Mouse (Mus musculus): ENCODE data around the gene Gm20388.

Gm20388 gene

DNA sequence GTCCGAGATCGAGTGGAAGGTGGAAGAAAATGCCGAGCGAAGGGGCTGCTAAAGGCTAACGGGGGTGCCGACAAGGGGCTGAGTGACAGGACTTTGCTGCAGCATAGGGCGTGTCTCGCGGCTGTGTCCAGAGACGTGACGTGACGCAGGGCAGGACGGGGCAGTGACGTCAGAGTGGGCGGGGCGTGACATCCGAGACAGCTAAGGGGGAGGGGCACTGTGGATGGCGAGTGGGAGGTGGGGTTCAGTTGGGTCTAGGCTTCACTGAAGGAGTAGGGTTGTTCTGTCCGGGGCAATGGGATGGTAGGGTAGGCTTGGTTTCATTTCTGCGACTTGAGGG, 3463.6 kb downstream of the Gm20388 start:
- peak; percentile 95 for DNase-seq

GRCm38 (mm10) chr8:123375701-123376100, 3465.1 kb downstream of the Gm20388 start:
- DNase-seq, result no peak

DNA sequence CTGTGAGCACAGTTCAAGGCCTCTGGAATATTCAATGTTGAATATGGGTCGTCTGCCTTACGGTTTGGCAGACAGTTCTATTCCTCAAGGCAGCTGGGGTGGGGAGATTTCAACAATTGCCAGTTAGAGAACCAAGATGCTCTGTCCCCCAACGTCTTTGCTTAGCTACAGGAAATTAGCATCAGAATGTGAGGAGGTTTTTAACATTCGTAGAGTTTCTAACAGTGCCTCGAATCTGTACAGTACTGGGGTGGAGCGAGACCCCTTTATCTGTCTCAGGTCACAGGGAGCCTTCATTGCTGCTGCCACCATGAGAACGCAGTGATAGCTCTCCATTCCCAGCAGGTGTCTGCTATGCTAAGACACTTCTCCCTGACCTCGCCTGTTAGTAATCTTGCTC, 3465.5 kb downstream of the Gm20388 start:
- DNase-seq, result no peak

- no peak for DNase-seq
These were observed 3471.1 kb downstream of the Gm20388 start for GRCm38 (mm10) chr8:123381711-123382110.

GRCm38 (mm10) chr8:123382516-123382915, 3471.9 kb downstream of the Gm20388 start:
- DNase-seq, result no peak

GRCm38 (mm10) chr8:123384883-123385540, 3474.4 kb downstream of the Gm20388 start:
- DNase-seq, result peak; percentile 51

DNA sequence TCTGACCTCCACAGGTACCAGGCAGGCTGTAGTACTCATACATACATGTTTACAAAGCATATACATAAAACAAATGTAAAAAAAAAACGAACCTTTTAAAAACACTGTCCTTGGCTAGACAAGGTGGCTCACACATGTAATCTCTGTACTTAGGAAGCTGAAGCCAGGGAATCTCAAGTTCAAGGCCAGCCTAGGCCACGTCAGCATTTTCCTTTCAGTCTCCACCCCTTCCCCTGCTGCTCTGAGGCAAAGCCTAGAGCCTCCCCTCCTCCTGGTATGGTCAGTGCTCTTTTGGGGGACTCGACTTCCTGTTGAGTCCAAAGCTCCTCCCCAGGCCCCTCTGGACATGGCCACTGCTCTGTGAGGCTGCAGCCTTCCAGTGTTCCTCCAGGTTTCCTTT, 3476.4 kb downstream of the Gm20388 start:
- no peak for DNase-seq

GRCm38 (mm10) chr8:123387801-123388200, 3477.2 kb downstream of the Gm20388 start:
- no peak for DNase-seq

DNA sequence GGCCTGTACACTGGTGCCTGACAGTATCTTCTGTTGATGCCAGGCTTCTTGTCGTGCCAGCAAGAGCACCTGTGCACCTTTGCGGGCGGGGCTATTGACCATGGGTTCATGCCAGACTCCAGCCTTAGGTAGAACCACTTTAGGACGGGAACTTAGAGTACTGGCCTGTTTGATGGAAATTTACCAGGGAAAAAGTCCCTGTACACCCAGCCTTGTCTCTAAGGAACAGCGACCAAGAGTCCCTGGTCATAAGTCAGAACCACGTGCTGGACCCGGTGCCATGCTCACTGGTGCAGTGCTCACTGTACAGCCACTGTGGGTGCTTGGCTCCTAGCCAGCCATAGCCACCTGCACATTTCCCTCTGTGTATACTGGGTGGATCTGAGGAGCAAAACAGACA, 3478.4 kb downstream of the Gm20388 start:
- DNase-seq, result no peak

GRCm38 (mm10) chr8:123398308-123398707, 3487.7 kb downstream of the Gm20388 start:
- no peak for DNase-seq

DNA sequence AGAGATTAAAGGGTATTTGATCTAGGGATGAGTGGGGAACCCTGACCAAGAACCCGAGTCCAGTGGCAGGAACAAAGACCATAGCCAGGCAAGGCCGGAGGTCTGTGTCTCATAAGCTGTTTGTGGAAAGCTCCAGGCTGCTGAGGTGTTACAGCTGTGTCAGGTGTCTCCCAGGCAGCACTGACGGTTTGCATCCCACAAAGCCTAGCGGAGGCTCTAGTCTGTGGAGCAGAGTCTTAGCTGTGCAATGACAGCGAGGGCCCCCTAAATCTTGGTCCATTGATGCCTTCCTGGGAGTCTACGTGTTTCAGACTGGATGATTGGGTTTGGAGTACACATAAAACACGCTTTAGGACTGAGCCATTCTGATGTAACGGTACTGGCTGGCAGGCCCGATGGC, 3491.3 kb downstream of the Gm20388 start:
- DNase-seq, result no peak

GRCm38 (mm10) chr8:123402730-123403326, 3492.2 kb downstream of the Gm20388 start:
- DNase-seq, result no peak

DNA sequence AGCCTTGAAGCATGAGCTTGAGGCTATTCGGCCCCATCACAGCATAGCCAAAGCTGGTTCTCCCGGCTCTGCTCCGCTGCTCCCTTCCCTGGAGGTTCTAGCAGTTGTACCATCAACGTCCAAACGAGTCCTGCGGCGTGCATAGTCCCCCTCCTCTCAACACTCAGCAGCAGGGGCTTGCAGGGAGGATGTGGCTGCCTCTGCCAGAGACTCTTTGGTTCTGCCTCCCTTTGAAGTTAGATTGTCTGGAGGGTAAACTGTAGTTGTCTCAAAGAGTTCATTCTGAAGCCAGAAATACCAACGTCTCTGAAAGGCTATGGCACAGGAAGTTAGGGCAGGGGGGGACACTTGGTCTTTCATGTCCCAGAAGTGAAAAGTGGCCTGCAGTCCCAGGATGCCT, 3493.9 kb downstream of the Gm20388 start:
- DNase-seq, result no peak

GRCm38 (mm10) chr8:123406786-123407185, 3496.1 kb downstream of the Gm20388 start, which contains the start of gene Mc1r:
TSS of gene Mc1r (plus strand) at chr8:123407107.
- peak; percentile 74 for DNase-seq

- no peak for DNase-seq
These were observed 3497.0 kb downstream of the Gm20388 start for GRCm38 (mm10) chr8:123407612-123408011.

- DNase-seq, result no peak
These were observed 3498.2 kb downstream of the Gm20388 start for GRCm38 (mm10) chr8:123408586-123409544.

DNA sequence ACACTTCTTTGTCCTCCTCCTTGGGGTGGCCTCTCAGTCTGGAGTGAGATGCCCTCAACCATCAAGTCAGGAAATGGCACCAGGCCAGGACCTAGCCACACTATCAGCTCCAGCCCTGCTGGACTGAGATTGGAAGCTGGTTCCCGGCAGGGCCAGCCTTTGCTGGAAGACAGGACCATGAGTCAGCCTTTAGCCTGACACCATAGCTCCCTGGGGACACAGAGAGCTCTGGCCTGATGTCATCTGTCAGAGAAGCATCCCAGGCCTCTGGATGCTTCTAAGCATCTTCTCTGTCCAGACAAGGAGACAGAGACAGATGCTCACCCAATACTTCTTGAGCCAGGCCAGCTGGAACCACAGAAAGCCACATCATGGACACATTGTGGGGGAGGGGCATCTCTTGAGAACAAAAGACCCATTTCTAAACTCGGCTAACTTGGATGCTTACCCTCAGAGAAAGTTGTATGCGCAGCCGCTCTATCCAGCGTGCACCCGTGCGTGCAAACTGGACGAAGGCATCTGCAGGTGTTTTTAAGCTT, 3499.5 kb downstream of the Gm20388 start:
- DNase-seq, result peak; percentile 72

DNA sequence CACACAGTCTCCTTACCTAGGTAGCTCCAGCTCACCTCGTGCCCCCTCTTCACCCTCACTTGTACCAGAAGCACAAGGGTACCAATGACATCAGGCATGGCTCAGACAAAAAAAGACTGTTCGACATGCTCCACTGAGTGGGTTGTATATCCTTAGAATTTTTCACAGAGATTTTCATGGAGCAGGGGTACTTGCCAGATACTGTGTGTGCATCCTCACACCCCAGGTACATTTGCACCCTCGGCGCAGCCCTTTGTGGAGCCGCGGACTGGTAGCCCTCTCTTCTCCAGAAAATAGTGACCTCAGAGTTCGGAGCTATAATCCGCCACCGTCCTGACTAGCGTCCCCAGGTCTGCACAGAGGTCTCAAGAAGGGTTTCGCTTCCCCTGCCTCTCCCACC, 3500.1 kb downstream of the Gm20388 start:
- no peak for DNase-seq

DNA sequence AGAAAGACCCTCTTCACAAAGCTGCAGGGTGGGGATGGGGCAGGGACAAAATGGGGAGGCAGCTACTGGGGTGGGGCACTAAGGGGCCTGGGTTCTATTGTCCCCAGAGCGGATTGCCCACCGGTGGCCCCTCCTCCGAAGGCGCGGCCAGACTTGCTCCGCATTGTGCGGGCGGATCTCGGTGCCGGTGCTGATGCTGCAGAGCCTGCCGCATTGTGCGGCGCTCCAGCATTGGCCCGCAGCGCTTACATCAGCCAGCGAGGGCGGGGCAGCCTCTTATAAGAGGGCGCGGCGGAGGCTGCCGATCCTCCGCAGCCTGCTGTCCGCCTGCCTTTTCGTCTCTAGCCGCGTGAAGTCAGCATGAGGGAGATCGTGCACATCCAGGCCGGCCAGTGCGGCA, 3500.6 kb downstream of the Gm20388 start, which contains the start of gene Tubb3:
Gene Tubb3, plus strand, starts transcription at position 179 of the 400 bp plus-strand sequence.
- peak; percentile 95 for DNase-seq

DNA sequence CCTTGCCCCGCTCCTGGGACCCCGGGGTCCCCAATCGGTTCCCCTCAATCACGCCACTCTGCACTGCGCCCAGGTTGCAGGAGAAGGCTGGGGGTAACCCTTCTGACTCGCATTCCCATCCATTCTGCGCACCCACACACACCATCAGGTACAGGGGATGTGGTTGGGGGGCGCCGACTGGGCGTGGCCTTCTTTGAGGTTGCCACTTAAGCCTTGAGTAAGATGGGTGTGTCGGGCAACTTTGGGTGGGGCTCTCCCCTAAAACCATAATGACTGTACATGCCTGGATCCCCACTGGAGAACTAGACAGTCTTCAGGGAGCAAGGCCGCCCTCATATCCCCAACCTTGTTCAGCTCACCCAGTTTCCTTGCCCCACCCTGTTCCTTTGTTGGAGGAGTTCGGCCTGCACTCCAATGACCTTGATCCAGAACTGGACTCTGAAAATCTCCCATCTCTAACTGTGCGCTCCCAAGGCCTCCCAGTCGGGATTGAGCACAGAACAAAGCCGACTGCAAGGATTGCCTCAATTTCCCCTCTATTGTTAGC, 3501.2 kb downstream of the Gm20388 start:
- DNase-seq, result peak; percentile 12

DNA sequence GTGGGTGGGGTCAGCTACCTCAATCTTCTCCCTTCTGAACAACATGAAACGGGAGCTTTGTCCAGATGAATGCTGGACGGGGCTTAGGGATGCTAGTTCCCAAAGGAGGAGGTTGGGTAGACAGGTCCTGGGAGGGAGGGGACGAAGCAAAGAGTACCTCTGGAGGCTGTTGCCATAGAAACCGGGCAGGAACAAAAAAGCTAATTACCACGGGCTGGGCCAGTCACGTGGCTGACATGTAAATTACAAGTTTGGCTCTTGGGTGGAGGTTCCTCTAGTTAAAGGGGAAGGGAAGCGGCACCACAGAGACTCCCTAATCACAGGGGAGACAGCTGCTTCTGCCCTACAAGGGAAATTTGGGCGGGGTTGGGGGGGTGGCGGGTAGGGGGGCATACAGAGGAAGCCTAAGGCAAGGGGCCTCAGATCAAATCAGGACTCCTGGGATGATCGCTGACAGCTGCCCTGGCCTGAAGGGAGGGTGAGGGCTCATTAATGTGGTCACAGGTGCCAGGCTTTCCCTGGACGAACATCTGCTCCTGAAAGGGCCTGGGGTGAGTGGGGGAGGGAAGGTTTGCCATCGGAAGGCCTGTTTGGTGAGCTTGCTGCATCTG, 3502.0 kb downstream of the Gm20388 start:
- DNase-seq, result peak; percentile 79

GRCm38 (mm10) chr8:123414255-123414654, 3503.6 kb downstream of the Gm20388 start:
- peak; percentile 70 for DNase-seq
